Mouse (Mus musculus) Muller cell, postnatal 12 days (primary cell): Measurements from ENCODE around the gene Fbxl5.
A peak's percentile ranks its signal among the peaks of the same experiment; 100 is the strongest.

Source experiments
- DNase-seq: peaks from one replicate; pipeline ENCODE4 v3.0.0-alpha.2; 2015; ENCODE audit errors: inconsistent ontology term

Fbxl5 gene

GRCm38 (mm10) chr5:43821538-43821937 lies at the start of gene Fbxl5:
TSS of gene Fbxl5 (minus strand) at chr5:43821638.
- no peak for DNase-seq

- DNase-seq = peak; percentile 88
Measured at GRCm38 (mm10) chr5:43868711-43869600, 47.5 kb upstream of the Fbxl5 start.

- no peak for DNase-seq
Measured at GRCm38 (mm10) chr5:43868253-43868652, 46.8 kb upstream of the Fbxl5 start, which contains the start of gene Cd38. TSS of gene Cd38 (plus strand) at chr5:43868553.

GRCm38 (mm10) chr5:43865316-43865715 lies 43.9 kb upstream of the Fbxl5 start:
- no peak for DNase-seq

GRCm38 (mm10) chr5:43863642-43864041 lies 42.2 kb upstream of the Fbxl5 start:
- no peak for DNase-seq

- DNase-seq = no peak
Measured at GRCm38 (mm10) chr5:43860670-43861431, 39.4 kb upstream of the Fbxl5 start.

- no peak for DNase-seq
Measured at GRCm38 (mm10) chr5:43860096-43860495, 38.7 kb upstream of the Fbxl5 start.

- DNase-seq = no peak
Measured at GRCm38 (mm10) chr5:43859663-43860062, 38.2 kb upstream of the Fbxl5 start.

GRCm38 (mm10) chr5:43855769-43856168 lies 34.3 kb upstream of the Fbxl5 start:
- no peak for DNase-seq

- no peak for DNase-seq
Measured at GRCm38 (mm10) chr5:43853868-43854488, 32.5 kb upstream of the Fbxl5 start.

GRCm38 (mm10) chr5:43853096-43853867 lies 31.8 kb upstream of the Fbxl5 start:
- no peak for DNase-seq

GRCm38 (mm10) chr5:43848275-43848674 lies 26.8 kb upstream of the Fbxl5 start:
- DNase-seq = no peak

- DNase-seq = no peak
Measured at GRCm38 (mm10) chr5:43847555-43847954, 26.1 kb upstream of the Fbxl5 start.

GRCm38 (mm10) chr5:43846227-43846626 lies 24.8 kb upstream of the Fbxl5 start:
- no peak for DNase-seq

- DNase-seq = no peak
Measured at GRCm38 (mm10) chr5:43845646-43846045, 24.2 kb upstream of the Fbxl5 start.

- no peak for DNase-seq
Measured at GRCm38 (mm10) chr5:43845083-43845482, 23.6 kb upstream of the Fbxl5 start.

- peak; percentile 64 for DNase-seq
Measured at GRCm38 (mm10) chr5:43842576-43843155, 21.2 kb upstream of the Fbxl5 start.

- no peak for DNase-seq
Measured at GRCm38 (mm10) chr5:43842011-43842285, 20.5 kb upstream of the Fbxl5 start.

- peak; percentile 68 for DNase-seq
Measured at GRCm38 (mm10) chr5:43841144-43842010, 19.9 kb upstream of the Fbxl5 start.

GRCm38 (mm10) chr5:43837372-43837771 lies 15.9 kb upstream of the Fbxl5 start:
- no peak for DNase-seq
